Mouse (Mus musculus): ENCODE results near the gene Prkci. TPM values are rescaled to one million over a fixed set of nuclear protein-coding genes. Genes with fewer than 3 reads are reported as not detected.

The Prkci gene
- polyA plus RNA-seq, 1 experiment from 2014 or later, result 38.7 TPM

DNA sequence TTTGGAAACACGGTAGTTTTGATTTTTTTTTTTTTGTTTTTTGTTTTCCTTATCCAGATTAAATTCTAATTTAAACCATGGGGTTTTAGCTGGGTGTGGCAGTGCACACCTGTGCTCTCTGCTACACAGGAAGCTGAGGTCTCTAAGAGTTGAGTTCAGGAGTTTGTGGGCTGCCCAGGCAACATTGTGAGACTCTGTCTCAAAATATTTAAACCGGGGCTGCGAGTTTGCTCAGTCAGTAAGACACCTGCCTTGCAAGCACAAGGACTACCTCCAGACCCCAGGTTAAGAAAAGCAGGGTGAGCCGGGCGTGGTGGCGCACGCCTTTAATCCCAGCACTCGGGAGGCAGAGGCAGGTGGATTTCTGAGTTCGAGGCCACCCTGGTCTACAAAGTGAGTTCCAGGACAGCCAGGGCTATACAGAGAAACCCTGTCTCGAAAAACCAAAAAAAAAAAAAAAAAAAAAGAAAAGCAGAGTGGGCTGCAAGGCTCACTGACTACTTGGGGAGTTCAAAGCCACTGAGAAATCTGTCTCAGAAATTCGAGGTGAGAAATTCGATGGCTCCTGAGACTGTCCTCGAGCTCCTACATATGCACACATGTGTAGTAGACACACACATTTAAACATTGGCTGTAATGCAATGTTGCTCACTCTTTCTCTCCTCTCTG lies 87.4 kb downstream of the Prkci start:
- ATAC-seq (ENCODE audit: low FRiP score), result no peak
- Histone ChIP-seq H3K9me3 (no peaks in the 10 kb centered on the region), H3K4me3 (replicated peaks) (no peak overlapping the region), H3K36me3 (replicated peaks) (no peaks in the 10 kb centered on the region), H3K4me2 (no peak overlapping the region), H3K27me3 (no peaks in the 10 kb centered on the region), H3K27ac (0 out of 2 replicates have a peak overlapping the region, but pooled peaks have one; percentile 2), H3K9ac (no peak overlapping the region), H3K4me1 (peaks cover 14% of the 10 kb centered on the region)
- WGBS, result 88% methylated on average over 12 of the region's 13 CpGs

- no peaks in the 10 kb centered on the region for H3K27me3 ChIP-seq
- H3K27ac ChIP-seq, result 0 out of 2 replicates have a peak overlapping the region, but pooled peaks have one; percentile 2
- H3K36me3 ChIP-seq (replicated peaks), result no peaks in the 10 kb centered on the region
- no peak overlapping the region for H3K9ac ChIP-seq
- 56% methylated on average over 12 of the region's 12 CpGs for WGBS
- no peak overlapping the region for H3K4me3 ChIP-seq (replicated peaks)
- H3K9me3 ChIP-seq, result no peaks in the 10 kb centered on the region
- peak overlapping the region; percentile 3; the same call in 1 of the 2 replicates for H3K4me2 ChIP-seq
- peaks cover 16% of the 10 kb centered on the region for H3K4me1 ChIP-seq
- peak; percentile 64; the same call in 1 of the 2 replicates for ATAC-seq (ENCODE audit: low FRiP score)
These were observed 88.1 kb downstream of the Prkci start for GRCm38 (mm10) chr3:31083507-31084245.

DNA sequence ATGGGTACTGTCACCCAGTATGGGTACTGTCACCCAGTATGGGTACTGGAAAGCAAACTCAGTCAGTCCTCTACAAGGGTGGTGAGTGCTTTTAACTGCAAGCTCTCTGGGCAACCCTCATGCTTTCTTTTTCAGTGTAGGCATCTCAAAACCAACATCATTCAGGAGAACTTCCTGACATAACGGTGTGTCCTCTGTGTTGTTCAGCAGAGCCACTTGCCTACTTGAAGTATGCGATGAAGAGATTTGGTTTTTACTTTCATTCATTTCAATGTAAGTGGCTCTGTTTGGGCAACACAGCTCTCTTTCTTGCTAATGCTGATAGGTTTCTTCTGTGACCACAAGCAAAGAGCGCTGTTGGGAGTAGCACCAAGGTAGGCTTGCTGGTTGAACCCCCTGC lies 89.5 kb downstream of the Prkci start:
- Histone ChIP-seq H3K4me3 (replicated peaks) (no peak overlapping the region), H3K9ac (no peak overlapping the region), H3K4me2 (no peak overlapping the region), H3K9me3 (no peaks in the 10 kb centered on the region), H3K36me3 (replicated peaks) (no peaks in the 10 kb centered on the region), H3K27me3 (no peaks in the 10 kb centered on the region), H3K27ac (no peak overlapping the region), H3K4me1 (peaks cover 23% of the 10 kb centered on the region)
- ATAC-seq (ENCODE audit: low FRiP score), result no peak
- 94% methylated on average over 3 of the region's 3 CpGs for WGBS

DNA sequence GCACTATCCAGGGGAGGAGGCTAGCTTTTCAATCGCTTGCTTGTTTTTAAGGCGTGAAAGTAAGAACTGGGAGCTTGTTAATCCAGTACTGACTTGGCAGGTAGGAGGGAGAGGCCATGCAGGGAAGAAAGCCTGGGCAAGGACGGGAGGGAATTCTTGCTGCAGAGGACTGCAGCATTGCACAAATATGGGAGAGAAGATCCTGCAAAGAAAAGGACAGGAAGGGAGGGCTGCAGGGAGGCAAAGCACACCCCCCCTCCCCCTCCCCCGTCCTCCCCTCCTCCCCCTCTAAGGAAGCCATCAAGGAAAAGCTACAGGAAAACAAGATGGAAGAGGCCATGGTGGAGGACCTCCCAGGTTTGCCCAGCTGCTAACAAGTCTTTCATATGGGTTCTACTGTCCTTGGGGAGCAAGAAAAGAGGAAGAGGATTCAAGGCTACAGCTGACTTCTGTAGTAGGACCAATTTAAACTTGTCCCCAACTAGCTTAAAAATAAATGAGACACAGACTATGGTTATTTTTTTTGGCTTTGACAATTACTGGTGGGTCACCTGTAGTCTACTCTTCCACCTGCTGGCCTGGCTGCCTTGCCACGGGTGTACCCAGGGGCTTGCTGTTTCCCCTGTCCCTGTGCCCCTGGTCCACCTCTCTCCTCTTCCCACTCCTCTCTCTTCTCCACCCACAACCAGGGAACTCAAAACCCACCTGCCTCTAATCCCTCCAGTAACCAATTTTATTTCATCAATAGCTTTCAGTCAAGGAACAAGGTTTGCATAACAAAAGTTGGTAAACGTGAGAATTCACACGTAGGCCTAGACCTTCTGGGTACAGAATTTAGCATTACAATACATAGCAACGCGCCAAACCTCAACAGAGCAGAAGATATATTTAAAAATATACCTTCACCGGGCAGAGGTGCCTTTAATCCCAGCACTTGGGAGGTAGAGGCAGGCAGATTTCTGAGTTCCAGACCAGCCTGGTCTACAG lies 93.5 kb downstream of the Prkci start:
- Histone ChIP-seq H3K9ac (no peak overlapping the region), H3K27me3 (no peaks in the 10 kb centered on the region), H3K4me3 (replicated peaks) (no peak overlapping the region), H3K36me3 (replicated peaks) (no peaks in the 10 kb centered on the region), H3K4me1 (peaks cover 28% of the 10 kb centered on the region), H3K9me3 (no peaks in the 10 kb centered on the region), H3K27ac (no peak overlapping the region), H3K4me2 (no peak overlapping the region)
- ATAC-seq (ENCODE audit: low FRiP score), result no peak
- WGBS, result 29% methylated on average over 10 of the region's 10 CpGs

- no peak for ATAC-seq (ENCODE audit: low FRiP score)
- Histone ChIP-seq H3K27ac (no peak overlapping the region), H3K27me3 (no peaks in the 10 kb centered on the region), H3K4me2 (no peak overlapping the region), H3K9ac (no peak overlapping the region), H3K4me1 (peaks cover 28% of the 10 kb centered on the region), H3K4me3 (replicated peaks) (no peak overlapping the region), H3K36me3 (replicated peaks) (no peaks in the 10 kb centered on the region), H3K9me3 (no peaks in the 10 kb centered on the region)
- 61% methylated on average over 7 of the region's 7 CpGs for WGBS
These were observed 94.4 kb downstream of the Prkci start for GRCm38 (mm10) chr3:31089956-31090355.

GRCm38 (mm10) chr3:31093196-31093595 lies 97.6 kb downstream of the Prkci start:
- ATAC-seq (ENCODE audit: low FRiP score), result peak; percentile 30

GRCm38 (mm10) chr3:31093627-31094351 lies 98.2 kb downstream of the Prkci start:
- Histone ChIP-seq H3K4me3 (replicated peaks) (peak overlapping the region; percentile 95), H3K4me2 (peak overlapping the region; percentile 74), H3K27me3 (no peaks in the 10 kb centered on the region), H3K27ac (peak overlapping the region; percentile 100), H3K4me1 (peaks cover 40% of the 10 kb centered on the region), H3K9me3 (no peaks in the 10 kb centered on the region), H3K36me3 (replicated peaks) (no peaks in the 10 kb centered on the region; the same call in none of the 2 replicates), H3K9ac (peak overlapping the region; percentile 91)
- ATAC-seq (ENCODE audit: low FRiP score), result peak; percentile 45
- WGBS, result under 1% methylated on average over 41 of the region's 58 CpGs

More at GRCm38 (mm10) chr3:31093196-31093595, 97.6 kb downstream of the Prkci start:
- Histone ChIP-seq H3K36me3 (replicated peaks) (no peaks in the 10 kb centered on the region; the same call in none of the 2 replicates), H3K27ac (peak overlapping the region; percentile 100), H3K4me3 (replicated peaks) (peak overlapping the region; percentile 95), H3K9me3 (no peaks in the 10 kb centered on the region), H3K4me2 (peak overlapping the region; percentile 74), H3K27me3 (no peaks in the 10 kb centered on the region), H3K4me1 (peaks cover 38% of the 10 kb centered on the region), H3K9ac (no peak overlapping the region)
- 2% methylated on average over 13 of the region's 13 CpGs for WGBS

GRCm38 (mm10) chr3:31094531-31095178 lies 99.1 kb downstream of the Prkci start, which contains the start of gene Skil:
Skil (plus strand) TSS chr3:31095058.
- peak; percentile 94 for ATAC-seq (ENCODE audit: low FRiP score)
- Histone ChIP-seq H3K9me3 (no peaks in the 10 kb centered on the region), H3K36me3 (replicated peaks) (no peaks in the 10 kb centered on the region; the same call in none of the 2 replicates), H3K4me1 (peaks cover 38% of the 10 kb centered on the region), H3K9ac (peak within 1 kb of the TSS; percentile 91), H3K27ac (peak within 1 kb of the TSS; percentile 100), H3K4me3 (replicated peaks) (peak within 1 kb of the TSS; percentile 95), H3K27me3 (no peaks in the 10 kb centered on the region), H3K4me2 (peak within 1 kb of the TSS; percentile 74)
- WGBS, result under 1% methylated on average over 64 of the region's 109 CpGs

GRCm38 (mm10) chr3:31095179-31095490 lies 99.6 kb downstream of the Prkci start:
- peaks cover 43% of the 10 kb centered on the region for H3K4me1 ChIP-seq
- peak; percentile 42 for ATAC-seq (ENCODE audit: low FRiP score)
- under 1% methylated on average over 23 of the region's 39 CpGs for WGBS

GRCm38 (mm10) chr3:31095491-31096154 lies 100.1 kb downstream of the Prkci start:
- Histone ChIP-seq H3K4me3 (replicated peaks) (peak overlapping the region; percentile 95), H3K4me2 (peak overlapping the region; percentile 74), H3K4me1 (peaks cover 46% of the 10 kb centered on the region), H3K27me3 (no peaks in the 10 kb centered on the region), H3K9ac (peak overlapping the region; percentile 91), H3K27ac (peak overlapping the region; percentile 100), H3K9me3 (no peaks in the 10 kb centered on the region), H3K36me3 (replicated peaks) (no peaks in the 10 kb centered on the region; the same call in none of the 2 replicates)
- 0 out of 2 replicates have a peak, but pooled peaks have one; percentile 0 for ATAC-seq (ENCODE audit: low FRiP score)
- WGBS, result under 1% methylated on average over 32 of the region's 33 CpGs

More at GRCm38 (mm10) chr3:31095179-31095490, 99.6 kb downstream of the Prkci start:
- no peaks in the 10 kb centered on the region; the same call in none of the 2 replicates for H3K36me3 ChIP-seq (replicated peaks)
- H3K9me3 ChIP-seq, result no peaks in the 10 kb centered on the region
- peak overlapping the region; percentile 100 for H3K27ac ChIP-seq
- peak overlapping the region; percentile 95 for H3K4me3 ChIP-seq (replicated peaks)
- H3K9ac ChIP-seq, result peak overlapping the region; percentile 91
- peak overlapping the region; percentile 74 for H3K4me2 ChIP-seq
- H3K27me3 ChIP-seq, result no peaks in the 10 kb centered on the region
